Mouse (Mus musculus) spleen, postnatal 36 days (tissue): ENCODE measurements around the gene Slc29a2.
A peak's percentile ranks its signal among the peaks of the same experiment; 100 is the strongest.

Experiments
- DNase-seq, 2 experiments: peaks; one replicate each; pipeline ENCODE4 v3.0.0; 2022; ENCODE audit warnings: low spot score in 2 of 2, mixed read lengths in 1 of 2

The Slc29a2 gene

GRCm38 (mm10) chr19:5058801-5059771 lies 35.4 kb downstream of the Slc29a2 start:
- DNase-seq: no peak

GRCm38 (mm10) chr19:5060365-5061330 lies 37.0 kb downstream of the Slc29a2 start:
- DNase-seq: no peak

GRCm38 (mm10) chr19:5062041-5062440 lies 38.4 kb downstream of the Slc29a2 start:
- DNase-seq: no peak

- DNase-seq: no peak
Observed at GRCm38 (mm10) chr19:5062446-5062845, 38.8 kb downstream of the Slc29a2 start.

GRCm38 (mm10) chr19:5065104-5065503 lies 41.4 kb downstream of the Slc29a2 start:
- no peak for DNase-seq

- peak in 1 of 2 experiments; percentile 51 for DNase-seq
Observed at GRCm38 (mm10) chr19:5067040-5067799, 43.6 kb downstream of the Slc29a2 start.

- peak in 1 of 2 experiments; percentile 25 for DNase-seq
Observed at GRCm38 (mm10) chr19:5067867-5068569, 44.4 kb downstream of the Slc29a2 start, which contains the start of gene Cd248. Cd248 (plus strand) TSS chr19:5068078.

GRCm38 (mm10) chr19:5068570-5069234 lies 45.0 kb downstream of the Slc29a2 start:
- no peak for DNase-seq

GRCm38 (mm10) chr19:5069486-5069885 lies 45.8 kb downstream of the Slc29a2 start:
- no peak for DNase-seq

- DNase-seq: no peak
Observed at GRCm38 (mm10) chr19:5069978-5070377, 46.3 kb downstream of the Slc29a2 start.

GRCm38 (mm10) chr19:5071077-5071476 lies 47.4 kb downstream of the Slc29a2 start:
- no peak for DNase-seq

GRCm38 (mm10) chr19:5071545-5072369 lies 48.1 kb downstream of the Slc29a2 start:
- DNase-seq: peak; percentile 72 to 78

GRCm38 (mm10) chr19:5072389-5073019 lies 48.8 kb downstream of the Slc29a2 start:
- no peak for DNase-seq

- peak in 1 of 2 experiments; percentile 18 for DNase-seq
Observed at GRCm38 (mm10) chr19:5073028-5073427, 49.4 kb downstream of the Slc29a2 start.

GRCm38 (mm10) chr19:5073518-5073917 lies 49.9 kb downstream of the Slc29a2 start:
- no peak for DNase-seq

GRCm38 (mm10) chr19:5079279-5079678 lies 55.6 kb downstream of the Slc29a2 start:
- DNase-seq: no peak
